In the genomic region with DNA sequence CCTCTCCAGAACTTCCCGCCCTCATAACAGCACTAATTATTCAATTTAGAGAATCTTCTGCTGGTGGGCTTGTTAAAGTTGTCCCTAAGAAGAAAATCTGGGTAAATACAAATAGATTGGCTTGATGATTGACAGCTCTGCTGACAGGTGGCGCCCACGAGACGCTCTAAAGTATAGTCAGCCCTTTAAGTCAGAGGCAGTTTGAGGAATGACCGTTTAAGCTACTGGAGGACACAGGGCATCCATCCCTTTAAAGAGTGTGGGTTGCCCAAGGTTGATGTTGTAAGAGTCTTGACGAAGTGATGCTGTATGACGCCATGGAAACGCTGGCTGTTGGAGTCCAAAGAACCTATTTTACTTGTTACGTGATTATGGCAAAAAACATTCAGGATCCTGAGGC, we compare ENCODE assay signal across 15 mouse cellular contexts. TPM values are rescaled to one million over a fixed set of nuclear protein-coding genes. Genes with fewer than 3 reads are reported as not detected.
A peak's percentile ranks its signal among the peaks of the same experiment; 100 is the strongest.
DNase-seq lines count a peak whose midpoint lies in the region; ATAC-seq and TF ChIP-seq lines count a peak whose summit lies in the region.
"Had no signal": no experiment of that assay in that cellular context is flagged by ENCODE, and none has a peak within 500 bp of the region (broad histone marks: within the 10 kb centered on the region; RNA-seq: fewer than 3 reads in every experiment).

No protein-coding gene starts in this region.

- no peak for DNase-seq in cerebellum, adult 2 months
- no peak for DNase-seq in cerebellum, adult 8-10 months
- DNase-seq in hindbrain, embryonic 14.5 days (ENCODE audit: low spot score) = no peak
- no peak for DNase-seq in midbrain, embryonic 10.5 days (ENCODE audit: low spot score)
- DNase-seq in ES-CJ7 (ENCODE audit: low read depth, low spot score) = peak; percentile 45
- no peak for DNase-seq in ovary, postnatal 10 days (ENCODE audit: low spot score)
- DNase-seq: adrenal gland, adult 2 months; cerebellum, adult 18-20 months; gastrocnemius, postnatal 36 days; kidney, adult 8-10 months; layer of hippocampus, postnatal 36 days; lung, postnatal 36 days had no signal

- WGBS in cerebellum, adult 2 months = 57% methylated on average over 9 of the region's 9 CpGs
- 71% methylated on average over 9 of the region's 9 CpGs for WGBS in hindbrain, embryonic 12.5 days
- 66% methylated on average over 9 of the region's 9 CpGs for WGBS in hindbrain, embryonic 14.5 days
- 71% methylated on average over 9 of the region's 9 CpGs for WGBS in midbrain, embryonic 13.5 days
- 83% methylated on average over 9 of the region's 9 CpGs for WGBS in midbrain, embryonic 10.5 days

- H3K4me3 ChIP-seq in cerebellum, adult 2 months (replicated peaks; ENCODE audit: insufficient read depth, low read depth, low read length) = no peak overlapping the region
- H3K4me3 ChIP-seq in hindbrain, embryonic 12.5 days = no peak overlapping the region
- H3K4me3 ChIP-seq in hindbrain, embryonic 14.5 days (replicated peaks; ENCODE audit: low read length) = no peak overlapping the region
- H3K4me3 ChIP-seq in midbrain, embryonic 13.5 days (replicated peaks) = no peak overlapping the region
- H3K4me3 ChIP-seq in midbrain, embryonic 10.5 days = no peak overlapping the region
- H3K4me3 ChIP-seq: hindbrain, embryonic 15.5 days had no signal

- TF ChIP-seq POLR2A in cerebellum, adult 2 months (IDR thresholded peaks at IDR 0.05; ENCODE audit: borderline replicate concordance, insufficient read depth, low read length) = no peak

- H3K9ac ChIP-seq in hindbrain, embryonic 12.5 days = no peak overlapping the region
- no peak overlapping the region for H3K9ac ChIP-seq in hindbrain, embryonic 14.5 days
- H3K9ac ChIP-seq in midbrain, embryonic 13.5 days (replicated peaks) = no peak overlapping the region
- H3K9ac ChIP-seq: hindbrain, embryonic 15.5 days had no signal

- peaks cover 6% of the 10 kb centered on the region; the same call in 1 of the 2 replicates for H3K4me1 ChIP-seq in cerebellum, adult 2 months (ENCODE audit: control insufficient read depth, insufficient read depth, low read length)
- peaks cover 16% of the 10 kb centered on the region for H3K4me1 ChIP-seq in hindbrain, embryonic 12.5 days
- H3K4me1 ChIP-seq in hindbrain, embryonic 14.5 days (replicated peaks; ENCODE audit: control insufficient read depth, insufficient read depth, low read length) = peaks cover 10% of the 10 kb centered on the region
- peaks cover 24% of the 10 kb centered on the region for H3K4me1 ChIP-seq in midbrain, embryonic 13.5 days (replicated peaks)
- H3K4me1 ChIP-seq in midbrain, embryonic 10.5 days = peaks cover 7% of the 10 kb centered on the region

- H3K9me3 ChIP-seq in hindbrain, embryonic 12.5 days (replicated peaks) = no peaks in the 10 kb centered on the region
- no peaks in the 10 kb centered on the region for H3K9me3 ChIP-seq in hindbrain, embryonic 14.5 days (ENCODE audit: control insufficient read depth, low read length)
- H3K9me3 ChIP-seq in midbrain, embryonic 13.5 days = no peaks in the 10 kb centered on the region
- no peaks in the 10 kb centered on the region for H3K9me3 ChIP-seq in midbrain, embryonic 10.5 days (replicated peaks)
- H3K9me3 ChIP-seq: hindbrain, embryonic 15.5 days had no signal

- no peak overlapping the region for H3K27ac ChIP-seq in cerebellum, adult 2 months (ENCODE audit: insufficient read depth, low read length)
- H3K27ac ChIP-seq in hindbrain, embryonic 12.5 days = peak overlapping the region; percentile 40; the same call in 1 of the 2 replicates
- no peak overlapping the region; the same call in 1 of the 2 replicates for H3K27ac ChIP-seq in hindbrain, embryonic 14.5 days
- H3K27ac ChIP-seq in midbrain, embryonic 13.5 days = peak overlapping the region; percentile 8; the same call in 1 of the 2 replicates
- H3K27ac ChIP-seq in midbrain, embryonic 10.5 days (replicated peaks) = no peak overlapping the region
- H3K27ac ChIP-seq: hindbrain, embryonic 15.5 days had no signal

- no peaks in the 10 kb centered on the region for H3K27me3 ChIP-seq in cerebellum, adult 2 months (ENCODE audit: control insufficient read depth, insufficient read depth, low read length)
- H3K27me3 ChIP-seq in hindbrain, embryonic 12.5 days = no peaks in the 10 kb centered on the region
- H3K27me3 ChIP-seq in hindbrain, embryonic 14.5 days (ENCODE audit: control insufficient read depth, insufficient read depth, low read length) = no peaks in the 10 kb centered on the region
- no peaks in the 10 kb centered on the region for H3K27me3 ChIP-seq in midbrain, embryonic 13.5 days
- H3K27me3 ChIP-seq in midbrain, embryonic 10.5 days (ENCODE audit: low read depth, poor library complexity, severe bottlenecking) = no peaks in the 10 kb centered on the region
- H3K27me3 ChIP-seq: hindbrain, embryonic 15.5 days had no signal

- H3K4me2 ChIP-seq in hindbrain, embryonic 12.5 days (replicated peaks) = no peak overlapping the region
- H3K4me2 ChIP-seq in hindbrain, embryonic 14.5 days (replicated peaks) = no peak overlapping the region
- no peak overlapping the region for H3K4me2 ChIP-seq in midbrain, embryonic 13.5 days (replicated peaks)

- no peak for ATAC-seq in hindbrain, embryonic 12.5 days (ENCODE audit: low FRiP score)
- ATAC-seq in hindbrain, embryonic 14.5 days (ENCODE audit: low FRiP score) = no peak
- no peak for ATAC-seq in midbrain, embryonic 13.5 days

- no peaks in the 10 kb centered on the region for H3K36me3 ChIP-seq in hindbrain, embryonic 12.5 days
- H3K36me3 ChIP-seq in hindbrain, embryonic 14.5 days (replicated peaks; ENCODE audit: control insufficient read depth, insufficient read depth) = no peaks in the 10 kb centered on the region
- H3K36me3 ChIP-seq in midbrain, embryonic 13.5 days = no peaks in the 10 kb centered on the region
- peaks cover 11% of the 10 kb centered on the region; the same call in 1 of the 2 replicates for H3K36me3 ChIP-seq in midbrain, embryonic 10.5 days
- H3K36me3 ChIP-seq: hindbrain, embryonic 15.5 days had no signal

- peak; percentile 40 for TF ChIP-seq CTCF in cerebellum, adult 2 months (IDR thresholded peaks at IDR 0.05; ENCODE audit: borderline replicate concordance, insufficient read depth, low read depth, low read length)

RNA-seq across cellular contexts. Expression of a gene that starts 57.9 kb away (rescaled TPM):
- polyA plus RNA-seq in cerebellum, adult 2 months (2012; rRNA removed) = 115 and 131 TPM in 2 replicates
- 46.2 and 49.8 TPM in 2 replicates for polyA plus RNA-seq in hindbrain, embryonic 12.5 days (2016; fragmentation: Nextera tagmentation; extraction: Ambion mirVana)
- 73.9 and 84.4 TPM in 2 replicates for polyA plus RNA-seq in hindbrain, embryonic 14.5 days (2014; fragmentation: Nextera tagmentation; extraction: Ambion mirVana)
- polyA plus RNA-seq in midbrain, embryonic 13.5 days (2015; fragmentation: Nextera tagmentation; extraction: Ambion mirVana) = 44.2 and 45.0 TPM in 2 replicates
- 62.7 and 68.3 TPM in 2 replicates for polyA plus RNA-seq in midbrain, embryonic 10.5 days (2016; fragmentation: Nextera tagmentation; extraction: Ambion mirVana)

Comparison
In these comparisons a context has a peak if more than half of its experiments do, and no peak if none do; other contexts are left out.
1. H3K27ac ChIP-seq: peak in hindbrain, embryonic 12.5 days (single experiment) and midbrain, embryonic 13.5 days (single experiment); none in cerebellum, adult 2 months (single experiment), hindbrain, embryonic 14.5 days (single experiment) and midbrain, embryonic 10.5 days (single experiment).